Mouse (Mus musculus) ES-Bruce4 (cell line): Measurements from ENCODE around the gene Pitpnc1. TPM values are rescaled to one million over a fixed set of nuclear protein-coding genes. Genes with fewer than 3 reads are reported as not detected.

Source experiments
- H3K27ac ChIP-seq: 2 replicates; pipeline ENCODE4 v1.5.1; 2012; ENCODE audit warnings: low read length, inconsistent platforms; ENCODE audit not compliant: insufficient read depth
- H3K27me3 ChIP-seq: 2 replicates; pipeline ENCODE4 v1.6.1; 2012; ENCODE audit warnings: mild to moderate bottlenecking, low read length, inconsistent platforms; ENCODE audit not compliant: control insufficient read depth, poor library complexity, insufficient read depth, severe bottlenecking
- H3K36me3 ChIP-seq: 2 replicates; pipeline ENCODE4 v1.6.1; 2012; ENCODE audit warnings: inconsistent platforms, mild to moderate bottlenecking, low read length, moderate library complexity; ENCODE audit not compliant: control insufficient read depth, poor library complexity, insufficient read depth, severe bottlenecking
- H3K4me1 ChIP-seq: one replicate; pipeline ENCODE4 v1.8.1; 2011; ENCODE audit warnings: low read length; ENCODE audit not compliant: control insufficient read depth, insufficient read depth
- H3K4me3 ChIP-seq: 2 replicates; pipeline ENCODE4 v1.5.1; 2011; ENCODE audit warnings: low read depth, mild to moderate bottlenecking, low read length
- H3K9ac ChIP-seq: 2 replicates; pipeline ENCODE4 v1.6.1; 2012; ENCODE audit warnings: low read depth, mild to moderate bottlenecking, inconsistent platforms; ENCODE audit not compliant: poor library complexity, severe bottlenecking
- H3K9me3 ChIP-seq: replicated peaks from 2 replicates; pipeline ENCODE4 v1.6.1; 2012; ENCODE audit warnings: mild to moderate bottlenecking, low read length, inconsistent platforms; ENCODE audit not compliant: control insufficient read depth, poor library complexity, insufficient read depth, severe bottlenecking
- CTCF ChIP-seq: IDR thresholded peaks from one replicate; pipeline ENCODE4 v1.8.1; 2011; ENCODE audit warnings: low read depth, low read length
- EP300 ChIP-seq: IDR thresholded peaks from 2 replicates; pipeline ENCODE4 v1.6.1; 2011; ENCODE audit warnings: low read depth, low read length; ENCODE audit not compliant: insufficient read depth
- POLR2A ChIP-seq: IDR thresholded peaks from one replicate; pipeline ENCODE4 v1.8.1; 2011; ENCODE audit warnings: low read length; ENCODE audit not compliant: insufficient read depth
- polyA plus RNA-seq: library from polyadenylated mRNA; stranded (reverse); fragments of >200 nt; gene quantifications from 2 replicates; pipeline ENCODE4 v1.2.4, GENCODE M21; 2011; ENCODE audit warnings: low read depth; ENCODE audit not compliant: missing spikeins, insufficient read depth, insufficient read length

Gene Pitpnc1
- polyA plus RNA-seq, 1 experiment, result 27.1 TPM

- no peak overlapping the region for H3K4me3 ChIP-seq
- 0 out of 2 replicates have a peak, but pooled peaks cover under 1% of the 10 kb centered on the region for H3K9me3 ChIP-seq
- H3K9ac ChIP-seq, result no peak overlapping the region
- no peak for TF ChIP-seq CTCF
- TF ChIP-seq POLR2A, result no peak
- no peak for TF ChIP-seq EP300
- no peaks in the 10 kb centered on the region for H3K4me1 ChIP-seq
- H3K27me3 ChIP-seq, result no peaks in the 10 kb centered on the region
- H3K27ac ChIP-seq, result no peak overlapping the region
- peaks cover 3% of the 10 kb centered on the region; the same call in 1 of the 2 replicates for H3K36me3 ChIP-seq
Observed at GRCm38 (mm10) chr11:107226431-107226830, 244.1 kb downstream of the Pitpnc1 start.

DNA sequence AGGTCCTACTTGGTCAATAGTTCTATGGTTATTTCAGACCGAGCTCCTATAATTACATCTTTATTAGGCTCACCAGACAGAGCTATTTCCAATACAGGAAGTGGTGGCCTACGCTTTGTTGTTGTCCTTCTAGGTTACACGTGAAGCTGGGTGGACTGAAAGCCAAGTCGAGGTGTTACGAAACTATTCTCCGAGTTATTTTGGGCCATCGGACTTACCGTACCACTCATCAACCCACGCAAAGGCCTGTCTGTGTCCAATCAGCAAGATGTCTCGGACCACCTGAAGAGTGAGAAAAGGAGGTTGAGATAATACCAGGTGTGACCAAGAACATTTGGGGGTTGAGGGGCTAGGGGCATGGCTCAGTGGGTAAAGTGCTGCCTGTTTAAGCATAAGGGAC, 244.5 kb downstream of the Pitpnc1 start:
- Histone ChIP-seq H3K27me3 (no peaks in the 10 kb centered on the region), H3K4me1 (no peaks in the 10 kb centered on the region), H3K36me3 (peaks cover 3% of the 10 kb centered on the region; the same call in 1 of the 2 replicates), H3K4me3 (no peak overlapping the region), H3K27ac (no peak overlapping the region), H3K9ac (no peak overlapping the region), H3K9me3 (no peaks in the 10 kb centered on the region)
- TF ChIP-seq POLR2A, result no peak
- no peak for TF ChIP-seq CTCF
- no peak for TF ChIP-seq EP300

- Histone ChIP-seq H3K27ac (no peak overlapping the region), H3K36me3 (peaks cover 3% of the 10 kb centered on the region; the same call in 1 of the 2 replicates), H3K27me3 (no peaks in the 10 kb centered on the region)
Observed at GRCm38 (mm10) chr11:107225301-107225700, 245.2 kb downstream of the Pitpnc1 start.

GRCm38 (mm10) chr11:107223667-107224214, 246.8 kb downstream of the Pitpnc1 start:
- H3K27ac ChIP-seq, result no peak overlapping the region
- H3K36me3 ChIP-seq, result peaks cover 5% of the 10 kb centered on the region; the same call in 1 of the 2 replicates
- TF ChIP-seq CTCF, result no peak
- TF ChIP-seq EP300, result no peak
- no peak for TF ChIP-seq POLR2A
- H3K27me3 ChIP-seq, result no peaks in the 10 kb centered on the region
- no peaks in the 10 kb centered on the region for H3K9me3 ChIP-seq
- no peak overlapping the region for H3K4me3 ChIP-seq
- H3K4me1 ChIP-seq, result no peaks in the 10 kb centered on the region
- no peak overlapping the region for H3K9ac ChIP-seq

More at GRCm38 (mm10) chr11:107225301-107225700, 245.2 kb downstream of the Pitpnc1 start:
- no peak overlapping the region for H3K9ac ChIP-seq
- H3K4me3 ChIP-seq, result no peak overlapping the region
- no peak for TF ChIP-seq POLR2A
- no peak for TF ChIP-seq EP300
- TF ChIP-seq CTCF, result no peak
- H3K4me1 ChIP-seq, result no peaks in the 10 kb centered on the region
- H3K9me3 ChIP-seq, result no peaks in the 10 kb centered on the region

GRCm38 (mm10) chr11:107223169-107223561, 247.3 kb downstream of the Pitpnc1 start:
- H3K4me1 ChIP-seq, result no peaks in the 10 kb centered on the region
- no peak overlapping the region for H3K9ac ChIP-seq
- H3K27ac ChIP-seq, result no peak overlapping the region
- H3K27me3 ChIP-seq, result no peaks in the 10 kb centered on the region
- H3K4me3 ChIP-seq, result no peak overlapping the region
- no peaks in the 10 kb centered on the region for H3K9me3 ChIP-seq
- peaks cover 5% of the 10 kb centered on the region; the same call in 1 of the 2 replicates for H3K36me3 ChIP-seq
- TF ChIP-seq EP300 (no peak), POLR2A (no peak), CTCF (no peak)

DNA sequence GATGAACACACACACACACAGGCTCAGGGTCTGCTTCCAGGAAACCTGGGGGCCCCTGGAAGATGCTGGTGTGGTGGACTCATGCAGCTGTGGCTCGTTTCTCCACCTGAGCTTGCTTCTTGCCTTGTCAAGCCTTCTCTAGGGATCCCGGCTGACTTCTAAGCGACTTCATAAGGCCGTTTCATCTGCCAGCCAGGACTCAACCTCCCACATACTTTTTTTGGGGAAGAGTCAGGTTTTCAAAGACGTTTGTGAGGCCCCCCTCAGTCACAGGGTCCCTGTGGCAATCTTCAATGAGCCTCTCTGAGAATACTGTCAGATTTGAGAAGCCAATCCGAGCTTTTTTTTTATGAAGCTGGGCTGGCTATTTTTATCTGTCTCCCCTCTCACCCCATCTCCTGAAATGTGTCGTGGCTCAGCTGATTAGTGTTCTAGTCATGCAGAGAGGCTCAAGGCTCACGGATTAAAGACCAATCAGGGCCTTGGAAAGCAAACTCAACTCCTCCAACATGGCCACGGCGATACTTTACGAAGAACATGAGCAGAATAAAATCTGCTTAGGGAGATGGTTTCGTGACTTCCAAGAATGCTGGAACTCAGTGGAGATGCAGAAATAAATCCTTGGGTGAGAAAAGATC, 247.8 kb downstream of the Pitpnc1 start:
- TF ChIP-seq CTCF (no peak), EP300 (no peak), POLR2A (no peak)
- Histone ChIP-seq H3K9ac (no peak overlapping the region), H3K4me1 (no peaks in the 10 kb centered on the region), H3K27ac (no peak overlapping the region), H3K9me3 (no peaks in the 10 kb centered on the region), H3K27me3 (no peaks in the 10 kb centered on the region), H3K36me3 (peaks cover 5% of the 10 kb centered on the region; the same call in 1 of the 2 replicates), H3K4me3 (no peak overlapping the region)
